8 mouse cellular contexts compared by ENCODE assay signal in the genomic region with DNA sequence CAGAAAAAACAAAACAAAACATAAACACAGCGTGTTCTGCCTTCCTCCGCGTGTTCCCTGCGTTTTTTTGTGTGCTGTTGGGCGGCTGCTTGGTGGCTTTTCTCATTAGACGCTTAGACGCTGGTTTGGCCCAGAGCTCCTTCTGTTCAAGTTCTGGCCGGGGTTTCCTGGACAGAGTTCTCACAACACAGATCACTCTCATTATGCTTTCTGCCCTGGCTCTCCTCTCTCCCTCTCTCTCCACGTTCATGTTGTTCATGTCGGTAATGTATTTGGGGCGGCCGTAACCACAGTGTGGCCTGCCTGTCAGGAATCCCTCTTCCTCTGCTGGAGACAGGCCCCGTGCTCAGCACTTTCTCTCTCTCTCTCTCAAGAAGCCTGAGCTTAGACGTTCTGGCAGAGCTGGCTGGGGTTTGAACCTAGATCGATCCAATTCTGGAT. TPM values are rescaled to one million over a fixed set of nuclear protein-coding genes. Genes with fewer than 3 reads are reported as not detected.
DNase-seq lines count a peak whose midpoint lies in the region; ATAC-seq and TF ChIP-seq lines count a peak whose summit lies in the region.

No protein-coding gene starts in this region.

- H3K27me3 ChIP-seq in neural tube, embryonic 11.5 days (ENCODE audit: control insufficient read depth, insufficient read depth, low read length): no peaks in the 10 kb centered on the region
- H3K27me3 ChIP-seq in kidney, adult 2 months (replicated peaks; ENCODE audit: control insufficient read depth, insufficient read depth, low read length): no peaks in the 10 kb centered on the region

- ATAC-seq in neural tube, embryonic 11.5 days (ENCODE audit: insufficient read depth, low FRiP score, low TSS enrichment): no peak

- no peaks in the 10 kb centered on the region for H3K36me3 ChIP-seq in neural tube, embryonic 11.5 days (ENCODE audit: control insufficient read depth, insufficient read depth, low read length)
- H3K36me3 ChIP-seq in kidney, adult 2 months (ENCODE audit: control insufficient read depth, insufficient read depth, low read length): no peaks in the 10 kb centered on the region
- no peaks in the 10 kb centered on the region for H3K36me3 ChIP-seq in macrophage (ENCODE audit: inconsistent target)

- no peak for TF ChIP-seq CTCF in kidney, adult 2 months (conservative IDR thresholded peaks at IDR 0.05; ENCODE audit: insufficient read depth, insufficient read length, low read depth, low read length)

- no peak for TF ChIP-seq POLR2A in kidney, adult 2 months (IDR thresholded peaks at IDR 0.05; ENCODE audit: low read depth, low read length)

- no peak overlapping the region; the same call in 1 of the 2 replicates for H3K4me3 ChIP-seq in neural tube, embryonic 11.5 days (ENCODE audit: low read depth, low read length)
- peak overlapping the region; percentile 40 for H3K4me3 ChIP-seq in kidney, adult 2 months (ENCODE audit: insufficient read depth, low read depth, low read length)
- peak overlapping the region; percentile 76; the same call in 1 of the 2 replicates for H3K4me3 ChIP-seq in macrophage (ENCODE audit: inconsistent target)

- peaks cover 76% of the 10 kb centered on the region for H3K79me2 ChIP-seq in macrophage (ENCODE audit: inconsistent target)

- H3K9ac ChIP-seq in neural tube, embryonic 11.5 days (ENCODE audit: low read length): peak overlapping the region; percentile 12; the same call in 1 of the 2 replicates

- no peaks in the 10 kb centered on the region for H3K9me3 ChIP-seq in neural tube, embryonic 11.5 days (ENCODE audit: control insufficient read depth, low read length)

- H3K4me1 ChIP-seq in neural tube, embryonic 11.5 days (ENCODE audit: control insufficient read depth, insufficient read depth, low read length): peaks cover 21% of the 10 kb centered on the region
- H3K4me1 ChIP-seq in kidney, adult 2 months (ENCODE audit: control insufficient read depth, insufficient read depth, low read length): peaks cover 36% of the 10 kb centered on the region

- peak overlapping the region; percentile 86 for H3K4me2 ChIP-seq in neural tube, embryonic 11.5 days (ENCODE audit: low read depth)

- WGBS in neural tube, embryonic 11.5 days: 53% methylated on average over 15 of the region's 15 CpGs
- 1% methylated on average over 15 of the region's 15 CpGs for WGBS in kidney, adult 2 months
- WGBS in macrophage (ENCODE audit: missing documents): 7% methylated on average over 15 of the region's 15 CpGs

- no peak for DNase-seq in neural tube, embryonic 11.5 days (ENCODE audit: low spot score)
- no peak for DNase-seq in neural tube, embryonic 10.5 days (ENCODE audit: extremely low spot score, low spot score)
- DNase-seq in gastrocnemius, postnatal 25 days: peak; percentile 64
- peak; percentile 82 for DNase-seq in kidney, adult 2 months
- DNase-seq in spleen, adult 12 weeks (ENCODE audit: low spot score): no peak
- DNase-seq in embryo, embryonic 11 days: no peak
- DNase-seq in urinary bladder, postnatal 25 days (ENCODE audit: low spot score): no peak

- H3K27ac ChIP-seq in neural tube, embryonic 11.5 days (ENCODE audit: low read depth, low read length): 0 out of 2 replicates have a peak overlapping the region, but pooled peaks have one; percentile 27
- peak overlapping the region; percentile 82 for H3K27ac ChIP-seq in kidney, adult 2 months (ENCODE audit: insufficient read depth, low read depth, low read length)
- peak overlapping the region; percentile 61 for H3K27ac ChIP-seq in macrophage

RNA-seq across cellular contexts. Expression of a gene that starts 2.9 kb away (rescaled TPM):
- polyA plus RNA-seq in neural tube, embryonic 11.5 days (2014; fragmentation: Nextera tagmentation; extraction: Ambion mirVana): 13.3 and 13.7 TPM in 2 replicates
- 10 to 100 TPM; 70.0 to 78.1 TPM for total RNA-seq in gastrocnemius, postnatal 25 days (2021)
- polyA plus RNA-seq in kidney, adult 2 months (2012; rRNA removed): 101 and 122 TPM in 2 replicates
- 100 to 1,000 TPM; 147 to 750 (median 196) TPM for total RNA-seq in macrophage (2018; cell fraction: chromatin; rRNA removed)
- 100 to 1,000 TPM in 5 of 26 experiments, 10 to 100 TPM in 21; 72.4 to 157 (median 88.1) TPM for total RNA-seq in macrophage (2018; cell fraction: cytosol; rRNA removed)
- total RNA-seq in macrophage (2018; cell fraction: nucleus; rRNA removed): 100 to 1,000 TPM; 108 to 337 (median 136) TPM
- 48.5 to 74.5 TPM (median 67.7 TPM) in 3 replicates for polyA plus RNA-seq in macrophage (2018)

RNA-seq across cellular contexts. Expression of a gene that starts 24.8 kb away (rescaled TPM):
- polyA plus RNA-seq in neural tube, embryonic 11.5 days (2014; fragmentation: Nextera tagmentation; extraction: Ambion mirVana): 15.5 and 23.5 TPM in 2 replicates
- 10 to 100 TPM; 13.8 to 14.1 TPM for total RNA-seq in gastrocnemius, postnatal 25 days (2021)
- 34.0 and 49.3 TPM in 2 replicates for polyA plus RNA-seq in kidney, adult 2 months (2012; rRNA removed)
- total RNA-seq in macrophage (2018; cell fraction: chromatin; rRNA removed): 10 to 100 TPM in 24 of 26 experiments, 1 to 10 TPM in 2; 6.2 to 80.4 (median 31.0) TPM
- 10 to 100 TPM in 4 of 26 experiments, 1 to 10 TPM in 22; 2.0 to 12.0 (median 7.2) TPM for total RNA-seq in macrophage (2018; cell fraction: cytosol; rRNA removed)
- total RNA-seq in macrophage (2018; cell fraction: nucleus; rRNA removed): 10 to 100 TPM in 25 of 26 experiments, 1 to 10 TPM in 1; 4.8 to 59.3 (median 25.2) TPM
- 6.7 to 11.2 TPM (median 7.2 TPM) in 3 replicates for polyA plus RNA-seq in macrophage (2018)

RNA-seq across cellular contexts. Expression of a gene that starts 43.3 kb away (rescaled TPM):
- not detected in 2 replicates for polyA plus RNA-seq in neural tube, embryonic 11.5 days (2014; fragmentation: Nextera tagmentation; extraction: Ambion mirVana)
- not detected for total RNA-seq in gastrocnemius, postnatal 25 days (2021)
- 0.74 TPM in 1 of 2 replicates, not detected in the other for polyA plus RNA-seq in kidney, adult 2 months (2012; rRNA removed)
- not detected for total RNA-seq in macrophage (2018; cell fraction: chromatin; rRNA removed)
- total RNA-seq in macrophage (2018; cell fraction: cytosol; rRNA removed): not detected
- not detected for total RNA-seq in macrophage (2018; cell fraction: nucleus; rRNA removed)
- not detected in 3 replicates for polyA plus RNA-seq in macrophage (2018)

RNA-seq across cellular contexts. Expression of a gene that starts 49.9 kb away (rescaled TPM):
- 1,266 and 1,290 TPM in 2 replicates for polyA plus RNA-seq in neural tube, embryonic 11.5 days (2014; fragmentation: Nextera tagmentation; extraction: Ambion mirVana)
- total RNA-seq in gastrocnemius, postnatal 25 days (2021): 100 to 1,000 TPM; 558 to 572 TPM
- 1,267 and 1,337 TPM in 2 replicates for polyA plus RNA-seq in kidney, adult 2 months (2012; rRNA removed)
- total RNA-seq in macrophage (2018; cell fraction: chromatin; rRNA removed): 100 to 1,000 TPM in 3 of 26 experiments, 10 to 100 TPM in 23; 33.9 to 262 (median 61.4) TPM
- 1,000 to 10,000 TPM in 11 of 26 experiments, 100 to 1,000 TPM in 15; 571 to 1,302 (median 885) TPM for total RNA-seq in macrophage (2018; cell fraction: cytosol; rRNA removed)
- total RNA-seq in macrophage (2018; cell fraction: nucleus; rRNA removed): 100 to 1,000 TPM; 118 to 274 (median 175) TPM
- polyA plus RNA-seq in macrophage (2018): 520 to 1,272 TPM (median 1,219 TPM) in 3 replicates

RNA-seq across cellular contexts. Expression of a gene that starts 55.7 kb away (rescaled TPM):
- 38.6 and 42.6 TPM in 2 replicates for polyA plus RNA-seq in neural tube, embryonic 11.5 days (2014; fragmentation: Nextera tagmentation; extraction: Ambion mirVana)
- 10 to 100 TPM; 26.1 to 30.7 TPM for total RNA-seq in gastrocnemius, postnatal 25 days (2021)
- 42.2 and 45.4 TPM in 2 replicates for polyA plus RNA-seq in kidney, adult 2 months (2012; rRNA removed)
- 100 to 1,000 TPM in 19 of 26 experiments, 10 to 100 TPM in 7; 62.0 to 244 (median 110) TPM for total RNA-seq in macrophage (2018; cell fraction: chromatin; rRNA removed)
- 10 to 100 TPM; 10.0 to 31.8 (median 20.5) TPM for total RNA-seq in macrophage (2018; cell fraction: cytosol; rRNA removed)
- 10 to 100 TPM; 33.2 to 96.2 (median 57.2) TPM for total RNA-seq in macrophage (2018; cell fraction: nucleus; rRNA removed)
- 12.9 to 25.7 TPM (median 22.1 TPM) in 3 replicates for polyA plus RNA-seq in macrophage (2018)

Comparison
In these comparisons a context has a peak if more than half of its experiments do, and no peak if none do; other contexts are left out.
1. DNase-seq: peak in gastrocnemius, postnatal 25 days (single experiment) and kidney, adult 2 months (single experiment); none in neural tube, embryonic 11.5 days (single experiment), neural tube, embryonic 10.5 days (single experiment), spleen, adult 12 weeks (single experiment), embryo, embryonic 11 days (single experiment) and urinary bladder, postnatal 25 days (single experiment).
2. H3K27ac ChIP-seq: peak in every context shown above with its lines; median percentile 82 in kidney, adult 2 months; 61 in macrophage; 27 in neural tube, embryonic 11.5 days.